Mouse (Mus musculus) heart, embryonic 13.5 days (tissue): Measurements from ENCODE around the gene Hspa12a. TPM values are rescaled to one million over a fixed set of nuclear protein-coding genes. Genes with fewer than 3 reads are reported as not detected.

Experiments
- microRNA-seq: library from miRNA; unstranded; fragments of <30 nt; microRNA quantifications from one replicate; pipeline ENCODE4, GENCODE M21; 2016
- polyA plus RNA-seq: library from polyadenylated mRNA; unstranded; fragments of >200 nt; fragmentation: Nextera tagmentation; extraction: Ambion mirVana; gene quantifications from 2 replicates; pipeline ENCODE4 v1.2.1, GENCODE M21; 2015

Hspa12a gene
- polyA plus RNA-seq, 1 experiment from 2014 or later, result 9.0 TPM

Small RNA genes within 50 kb of the gene (microRNA-seq; reads per million reads assigned to microRNA genes)
- gene Mir3086, result 3.9 reads per million, percentile 16 among the genes with 10 or more reads in this experiment

Other genes with a start within 250 kb of the Hspa12a start
- 0.98 and 3.1 TPM in 2 replicates for gene Pnliprp1, start 214.8 kb downstream of the Hspa12a start, polyA plus RNA-seq
- 0.21 and 0.31 TPM in 2 replicates for gene Pnliprp2, start 183.9 kb downstream of the Hspa12a start, polyA plus RNA-seq
- gene 1700019N19Rik, start 149.2 kb downstream of the Hspa12a start, polyA plus RNA-seq, result not detected in 2 replicates
- 0.08 and 0.13 TPM in 2 replicates for gene Eno4, start 229 bp downstream of the Hspa12a start, polyA plus RNA-seq
- 0.53 and 0.95 TPM in 2 replicates for gene Shtn1, start 132.4 kb upstream of the Hspa12a start, polyA plus RNA-seq
- gene Vax1, start 226.4 kb upstream of the Hspa12a start, polyA plus RNA-seq, result not detected in 2 replicates